Mouse (Mus musculus) telencephalon, adult 2 months (tissue): Measurements from ENCODE around the gene Cotl1.

Experiments used
- DNase-seq: peaks from one replicate; pipeline ENCODE4 v3.0.0-alpha.2; 2011; ENCODE audit warnings: low read depth, low spot score

Cotl1 gene

GRCm38 (mm10) chr8:119838100-119838982, 2.0 kb downstream of the Cotl1 start:
- no peak for DNase-seq

GRCm38 (mm10) chr8:119837553-119838071, 2.7 kb downstream of the Cotl1 start:
- DNase-seq: no peak

- DNase-seq: no peak
Measured at GRCm38 (mm10) chr8:119836831-119837230, 3.5 kb downstream of the Cotl1 start.

- DNase-seq: no peak
Measured at GRCm38 (mm10) chr8:119835270-119835669, 5.1 kb downstream of the Cotl1 start.

GRCm38 (mm10) chr8:119834676-119835075, 5.7 kb downstream of the Cotl1 start:
- no peak for DNase-seq

- no peak for DNase-seq
Measured at GRCm38 (mm10) chr8:119832931-119833330, 7.4 kb downstream of the Cotl1 start.

- DNase-seq: no peak
Measured at GRCm38 (mm10) chr8:119832101-119832617, 8.2 kb downstream of the Cotl1 start.

GRCm38 (mm10) chr8:119831336-119831995, 8.9 kb downstream of the Cotl1 start:
- no peak for DNase-seq

GRCm38 (mm10) chr8:119830589-119830988, 9.8 kb downstream of the Cotl1 start:
- DNase-seq: no peak

- no peak for DNase-seq
Measured at GRCm38 (mm10) chr8:119829870-119830580, 10.3 kb downstream of the Cotl1 start.

- DNase-seq: no peak
Measured at GRCm38 (mm10) chr8:119829420-119829819, 10.9 kb downstream of the Cotl1 start.

GRCm38 (mm10) chr8:119829015-119829414, 11.3 kb downstream of the Cotl1 start:
- DNase-seq: no peak

- DNase-seq: no peak
Measured at GRCm38 (mm10) chr8:119827721-119828153, 12.6 kb downstream of the Cotl1 start.

- no peak for DNase-seq
Measured at GRCm38 (mm10) chr8:119826982-119827381, 13.4 kb downstream of the Cotl1 start.

GRCm38 (mm10) chr8:119825950-119826730, 14.2 kb downstream of the Cotl1 start:
- no peak for DNase-seq

- DNase-seq: no peak
Measured at GRCm38 (mm10) chr8:119824809-119825273, 15.5 kb downstream of the Cotl1 start.

GRCm38 (mm10) chr8:119824100-119824499, 16.2 kb downstream of the Cotl1 start:
- DNase-seq: no peak

GRCm38 (mm10) chr8:119823278-119823677, 17.1 kb downstream of the Cotl1 start:
- no peak for DNase-seq

GRCm38 (mm10) chr8:119821691-119822090, 18.7 kb downstream of the Cotl1 start:
- DNase-seq: no peak

GRCm38 (mm10) chr8:119819976-119820375, 20.4 kb downstream of the Cotl1 start:
- no peak for DNase-seq

GRCm38 (mm10) chr8:119819316-119819715, 21.0 kb downstream of the Cotl1 start:
- DNase-seq: no peak
